Mouse (Mus musculus) lung, adult 2 months (tissue): Measurements from ENCODE around the gene Chfr.

ENCODE experiments used
- CTCF ChIP-seq: fragments of 200-500 bp; IDR thresholded peaks from 2 replicates; pipeline ENCODE4 v1.5.1; 2011; ENCODE audit warnings: mild to moderate bottlenecking, low read length, control low read depth; ENCODE audit not compliant: insufficient read depth
- POLR2A ChIP-seq: fragments of 200-500 bp; IDR thresholded peaks from 2 replicates; pipeline ENCODE4 v1.6.1; 2011; ENCODE audit warnings: low read depth, mild to moderate bottlenecking, control low read depth, low read length, borderline replicate concordance; ENCODE audit errors: extremely low read depth

GRCm38 (mm10) chr5:110101716-110102347 is 33.8 kb upstream of the Chfr start:
- TF ChIP-seq CTCF (no peak), POLR2A (no peak)
